Comparison of ENCODE assay signal across 8 mouse cellular contexts in genomic region chr14:73116938-73117337, GRCm38 (mm10). TPM values are rescaled to one million over a fixed set of nuclear protein-coding genes. Genes with fewer than 3 reads are reported as not detected.
A peak's percentile ranks its signal among the peaks of the same experiment; 100 is the strongest.
DNase-seq lines count a peak whose midpoint lies in the region; ATAC-seq lines count a peak whose summit lies in the region.

No protein-coding gene starts in this region.

- intact Hi-C loops in left cerebral cortex, postnatal 4 days (cut with DNase I) = no loop called here

- H3K9me3 ChIP-seq in heart, embryonic 13.5 days = no peaks in the 10 kb centered on the region
- no peaks in the 10 kb centered on the region for H3K9me3 ChIP-seq in stomach, embryonic 15.5 days

- ATAC-seq in heart, embryonic 13.5 days (ENCODE audit: extremely low read depth, insufficient number of reproducible peaks, low FRiP score, low TSS enrichment) = no peak
- ATAC-seq in stomach, embryonic 15.5 days (ENCODE audit: insufficient read depth, low FRiP score, low read depth) = no peak
- no peak for ATAC-seq in erythroblast, adult 5-6 weeks (replicated peaks; ENCODE audit: low FRiP score, poor library complexity, severe bottlenecking)

- H3K27ac ChIP-seq in brown adipose tissue, adult 24 weeks (replicated peaks; ENCODE audit: low read depth, low read length) = 0 out of 2 replicates have a peak overlapping the region, but pooled peaks have one; percentile 23
- H3K27ac ChIP-seq in heart, embryonic 13.5 days (replicated peaks) = peak overlapping the region; percentile 39; the same call in 1 of the 2 replicates
- H3K27ac ChIP-seq in stomach, embryonic 15.5 days = no peak overlapping the region

- peaks cover 9% of the 10 kb centered on the region; the same call in 1 of the 2 replicates for H3K4me1 ChIP-seq in brown adipose tissue, adult 24 weeks (ENCODE audit: control insufficient read depth, insufficient read depth, insufficient read length, low read length)
- H3K4me1 ChIP-seq in heart, embryonic 13.5 days = peaks cover 25% of the 10 kb centered on the region
- H3K4me1 ChIP-seq in stomach, embryonic 15.5 days = peaks cover 9% of the 10 kb centered on the region; the same call in 1 of the 2 replicates

- DNase-seq in left cerebral cortex, adult 11 months (ENCODE audit: low spot score) = peak; percentile 43
- DNase-seq in left cerebral cortex, postnatal 4 days = no peak
- DNase-seq in kidney, postnatal 4 days = peak; percentile 32 to 49
- peak; percentile 65 for DNase-seq in lung, postnatal 10 days

- H3K9ac ChIP-seq in heart, embryonic 13.5 days = no peak overlapping the region
- no peak overlapping the region for H3K9ac ChIP-seq in stomach, embryonic 15.5 days

- peak overlapping the region; percentile 24 for H3K4me3 ChIP-seq in brown adipose tissue, adult 24 weeks (ENCODE audit: insufficient read depth, low read depth, low read length)
- H3K4me3 ChIP-seq in heart, embryonic 13.5 days = peak overlapping the region; percentile 25
- no peak overlapping the region for H3K4me3 ChIP-seq in stomach, embryonic 15.5 days (replicated peaks)

- 33% methylated on average over 9 of the region's 9 CpGs for WGBS in heart, embryonic 13.5 days
- 31% methylated on average over 9 of the region's 9 CpGs for WGBS in stomach, embryonic 15.5 days

- no peaks in the 10 kb centered on the region for H3K27me3 ChIP-seq in heart, embryonic 13.5 days (replicated peaks)
- H3K27me3 ChIP-seq in stomach, embryonic 15.5 days (replicated peaks) = no peaks in the 10 kb centered on the region

- H3K4me2 ChIP-seq in heart, embryonic 13.5 days = peak overlapping the region; percentile 56
- H3K4me2 ChIP-seq in stomach, embryonic 15.5 days = peak overlapping the region; percentile 32; the same call in 1 of the 2 replicates

- H3K36me3 ChIP-seq in heart, embryonic 13.5 days = no peaks in the 10 kb centered on the region
- no peaks in the 10 kb centered on the region for H3K36me3 ChIP-seq in stomach, embryonic 15.5 days

RNA-seq across cellular contexts. Expression of gene Rcbtb2, which starts 5.9 kb away (rescaled TPM):
- 10 to 100 TPM; 36.6 to 45.4 TPM for total RNA-seq in left cerebral cortex, postnatal 4 days (2021)
- polyA plus RNA-seq in brown adipose tissue, adult 24 weeks (2012; ENCODE audit: insufficient read depth, insufficient read length, missing spikeins) = 138 and 227 TPM in 2 replicates
- polyA plus RNA-seq in heart, embryonic 13.5 days (2015; fragmentation: Nextera tagmentation; extraction: Ambion mirVana) = 61.2 and 61.9 TPM in 2 replicates
- 79.7 and 87.3 TPM in 2 replicates for polyA plus RNA-seq in stomach, embryonic 15.5 days (2015; fragmentation: Nextera tagmentation; extraction: Ambion mirVana)
- 8.8 and 10.4 TPM in 2 replicates for total RNA-seq in erythroblast, adult 5-6 weeks (2015; ENCODE audit: low replicate concordance)
- total RNA-seq in erythroblast, adult 5-6 weeks (2017; ENCODE audit: low replicate concordance) = 10.7 and 12.4 TPM in 2 replicates
